Mouse (Mus musculus) ES-E14 (cell line): ENCODE measurements at regions not wholly inside any gene's neighbourhood (a gene's known extent, or its start where the extent isn't known, plus 50 kb on each side); places are given as distances from the start of the nearest gene placed in this dataset.

Experiments
- DNase-seq: peaks from one replicate; pipeline ENCODE4 v3.0.0-alpha.2; 2013; ENCODE audit warnings: low read depth, low spot score
- H3K27ac ChIP-seq: 2 replicates; pipeline ENCODE4 v1.5.1; 2012; ENCODE audit warnings: low read depth, mild to moderate bottlenecking, low read length, moderate library complexity, mixed read lengths; ENCODE audit not compliant: poor library complexity, insufficient read depth, severe bottlenecking
- H3K36me3 ChIP-seq: 2 replicates; pipeline ENCODE4 v1.6.1; 2012; ENCODE audit warnings: mild to moderate bottlenecking, low read length, moderate library complexity, mixed read lengths; ENCODE audit not compliant: control insufficient read depth, poor library complexity, insufficient read depth, severe bottlenecking
- H3K4me1 ChIP-seq, 2 experiments: fragments of 150-350 bp in 1 of 2; sonication (generic) in 1 of 2; 2 replicates each; pipeline ENCODE4 v1.6.1; 2012; ENCODE audit warnings: low read length in 2 of 2, mild to moderate bottlenecking in 1 of 2, mixed read lengths in 1 of 2; ENCODE audit not compliant: control insufficient read depth in 2 of 2, insufficient read depth in 2 of 2, poor library complexity in 1 of 2
- H3K4me3 ChIP-seq, 2 experiments: fragments of 150-350 bp in 1 of 2; sonication (generic) in 1 of 2; 2 replicates each; pipeline ENCODE4 v1.5.1; 2012; ENCODE audit warnings: low read length in 2 of 2, low read depth in 1 of 2, mild to moderate bottlenecking in 1 of 2, mixed read lengths in 1 of 2; ENCODE audit not compliant: insufficient read depth in 1 of 2, poor library complexity in 1 of 2, severe bottlenecking in 1 of 2
- H3K9ac ChIP-seq: 2 replicates; pipeline ENCODE4 v1.6.1; 2012; ENCODE audit warnings: low read depth, mild to moderate bottlenecking, low read length, mixed read lengths; ENCODE audit not compliant: poor library complexity, insufficient read depth, severe bottlenecking
- H3K9me3 ChIP-seq: fragments of 150-350 bp; sonication (generic); 2 replicates; pipeline ENCODE4 v1.6.1; 2012; ENCODE audit warnings: low read depth, mild to moderate bottlenecking, low read length; ENCODE audit not compliant: control insufficient read depth, insufficient read depth
- CHD2 ChIP-seq: IDR thresholded peaks from 2 replicates; pipeline ENCODE4 v1.6.1; 2014; ENCODE audit warnings: mild to moderate bottlenecking, low read depth, low read length, inconsistent platforms
- HCFC1 ChIP-seq: IDR thresholded peaks from 2 replicates; pipeline ENCODE4 v1.6.1; 2012; ENCODE audit warnings: low read length, inconsistent platforms, borderline replicate concordance; ENCODE audit not compliant: insufficient read depth
- MAFK ChIP-seq: IDR thresholded peaks from 2 replicates; pipeline ENCODE4 v1.6.1; 2014; ENCODE audit warnings: mild to moderate bottlenecking, low read depth, low read length, inconsistent platforms; ENCODE audit not compliant: insufficient read depth
- ZC3H11A ChIP-seq: IDR thresholded peaks from 2 replicates; pipeline ENCODE4 v1.6.1; 2012; ENCODE audit warnings: low read depth, mild to moderate bottlenecking, inconsistent platforms, low read length, borderline replicate concordance
- ZNF384 ChIP-seq: IDR thresholded peaks from 2 replicates; pipeline ENCODE4 v1.6.1; 2012; ENCODE audit warnings: low read depth, low read length, inconsistent platforms
- in situ Hi-C, 2 experiments: fragments of 600-800 bp; cut with MboI; formaldehyde crosslinking; loops; one replicate each; pipeline ENCODE4 v1.15.1; 2025; ENCODE audit warnings: low sequenced_read_pairs in 2 of 2, inconsistent platforms in 1 of 2; ENCODE audit not compliant: unreplicated experiment in 2 of 2

DNA sequence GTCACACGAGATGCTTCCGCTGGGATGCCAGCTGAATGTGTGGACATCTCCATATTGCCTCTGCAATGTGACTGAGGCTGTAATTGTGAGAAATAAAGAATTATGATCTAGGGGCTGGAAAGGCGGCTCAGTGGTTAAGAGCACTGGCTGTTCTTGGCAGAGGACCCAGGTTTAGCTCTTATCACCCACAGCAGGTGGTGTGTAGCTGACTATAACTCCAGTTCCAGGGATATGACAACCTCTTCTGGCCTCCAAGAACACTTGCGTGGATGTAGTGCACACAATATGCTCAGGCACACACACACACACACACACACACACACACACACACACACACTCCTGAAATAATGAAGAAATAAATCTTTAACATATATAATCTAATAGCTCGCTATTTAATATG, 232.7 kb upstream of the Kcnab2 start:
- Histone ChIP-seq H3K4me3 (no peak overlapping the region), H3K9ac (no peak overlapping the region), H3K36me3 (no peaks in the 10 kb centered on the region), H3K27ac (no peak overlapping the region), H3K4me1 (no peaks in the 10 kb centered on the region), H3K9me3 (no peaks in the 10 kb centered on the region)
- no peak for DNase-seq
- TF ChIP-seq ZNF384 (no peak), HCFC1 (no peak), MAFK (no peak), ZC3H11A (no peak), CHD2 (no peak)
- in situ Hi-C loops = no loop called here

DNA sequence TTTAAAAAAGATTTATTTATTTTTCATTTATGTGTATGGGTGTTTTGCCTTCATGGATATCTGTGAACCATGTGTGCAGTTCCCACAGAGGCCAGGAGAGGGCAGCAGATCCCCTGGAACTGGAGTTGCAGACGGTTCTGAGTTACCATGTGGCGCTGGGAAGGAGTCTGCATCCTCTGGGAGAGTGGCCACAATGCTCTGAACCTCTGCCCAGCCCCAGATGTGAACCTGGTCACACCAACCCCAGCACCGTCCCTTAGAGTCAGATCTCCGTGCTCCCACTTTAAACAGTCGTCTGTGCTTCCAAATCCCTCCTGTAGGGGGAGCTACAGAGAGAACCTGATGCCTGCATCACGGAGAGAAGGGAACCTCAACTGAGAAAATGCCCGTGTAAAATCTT, 222.5 kb upstream of the Kcnab2 start:
- DNase-seq = peak; percentile 39
- TF ChIP-seq ZC3H11A (peak; percentile 56; the same call in 1 of the 2 replicates), ZNF384 (no peak)
- Histone ChIP-seq H3K4me1 (no peaks in the 10 kb centered on the region), H3K9ac (no peak overlapping the region), H3K27ac (no peak overlapping the region), H3K9me3 (no peaks in the 10 kb centered on the region), H3K4me3 (no peak overlapping the region), H3K36me3 (no peaks in the 10 kb centered on the region)
- in situ Hi-C loops = no loop called here

DNA sequence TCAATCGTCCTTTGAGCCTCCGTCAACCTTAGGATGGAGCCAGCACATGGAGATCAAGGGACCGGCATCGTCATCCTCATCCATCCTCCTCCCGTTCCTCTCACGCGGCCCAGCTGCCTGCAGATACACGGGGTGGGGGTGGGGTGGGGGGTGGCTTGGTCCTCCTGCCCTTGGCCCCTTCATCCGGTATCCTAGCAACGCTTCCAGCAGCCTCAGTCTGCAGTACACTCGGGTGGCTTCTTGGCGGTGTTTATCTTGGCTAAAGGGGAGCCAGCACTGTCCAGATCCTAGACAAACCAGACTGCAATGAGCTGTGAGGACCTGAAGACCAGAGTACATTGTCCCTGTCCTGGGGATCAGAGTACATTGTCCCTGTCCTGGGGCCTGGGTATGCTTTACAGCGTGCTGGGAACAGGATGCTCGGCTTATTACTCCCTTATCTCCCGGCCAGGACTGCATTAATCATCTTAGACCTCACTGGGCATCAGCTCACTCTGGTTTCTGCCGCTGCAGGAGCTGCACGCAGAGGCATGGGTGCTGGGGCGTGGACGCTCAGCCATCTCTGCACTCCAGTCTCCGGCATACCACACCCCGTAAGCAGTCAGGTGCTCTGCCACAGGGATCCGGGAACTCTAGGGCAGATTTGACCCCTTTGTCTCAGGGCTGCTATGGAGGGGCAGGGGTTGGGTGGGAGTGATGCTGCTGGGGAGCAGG, 219.7 kb upstream of the Kcnab2 start:
- H3K9me3 ChIP-seq = no peaks in the 10 kb centered on the region
- in situ Hi-C loops = no loop called here
- H3K4me3 ChIP-seq = no peak overlapping the region
- TF ChIP-seq MAFK = no peak
- no peak for TF ChIP-seq ZNF384
- TF ChIP-seq CHD2 = no peak
- TF ChIP-seq HCFC1 = no peak
- no peak for TF ChIP-seq ZC3H11A
- DNase-seq = no peak
- H3K36me3 ChIP-seq = no peaks in the 10 kb centered on the region
- no peak overlapping the region for H3K9ac ChIP-seq
- H3K27ac ChIP-seq = no peak overlapping the region
- H3K4me1 ChIP-seq = no peaks in the 10 kb centered on the region

DNA sequence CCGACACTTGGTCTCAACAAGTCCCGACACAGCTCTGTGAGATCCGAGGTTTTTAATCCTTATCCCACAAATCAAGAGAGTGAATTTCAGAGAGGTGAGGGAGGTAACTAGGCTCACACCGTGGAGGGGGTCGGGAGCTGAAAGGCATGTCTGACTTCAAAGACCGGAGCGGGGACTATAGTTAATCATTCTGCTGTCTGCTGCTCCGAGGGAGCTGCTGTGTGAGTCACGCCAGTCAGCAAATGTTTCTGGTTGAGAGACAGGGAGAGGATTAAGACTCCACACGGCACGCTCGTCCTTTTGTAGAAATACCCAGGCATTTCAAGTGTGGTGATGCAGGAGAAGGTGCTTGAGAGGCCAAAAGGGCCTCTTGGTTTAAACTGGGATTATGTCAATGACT, 214.1 kb upstream of the Kcnab2 start:
- TF ChIP-seq ZNF384 (no peak), MAFK (no peak), ZC3H11A (no peak)
- no peaks in the 10 kb centered on the region for H3K4me1 ChIP-seq
- H3K27ac ChIP-seq = no peak overlapping the region
- in situ Hi-C loops = no loop called here
- no peaks in the 10 kb centered on the region for H3K9me3 ChIP-seq
- H3K4me3 ChIP-seq = no peak overlapping the region
- no peak for DNase-seq
- H3K9ac ChIP-seq = no peak overlapping the region
- no peaks in the 10 kb centered on the region for H3K36me3 ChIP-seq

DNA sequence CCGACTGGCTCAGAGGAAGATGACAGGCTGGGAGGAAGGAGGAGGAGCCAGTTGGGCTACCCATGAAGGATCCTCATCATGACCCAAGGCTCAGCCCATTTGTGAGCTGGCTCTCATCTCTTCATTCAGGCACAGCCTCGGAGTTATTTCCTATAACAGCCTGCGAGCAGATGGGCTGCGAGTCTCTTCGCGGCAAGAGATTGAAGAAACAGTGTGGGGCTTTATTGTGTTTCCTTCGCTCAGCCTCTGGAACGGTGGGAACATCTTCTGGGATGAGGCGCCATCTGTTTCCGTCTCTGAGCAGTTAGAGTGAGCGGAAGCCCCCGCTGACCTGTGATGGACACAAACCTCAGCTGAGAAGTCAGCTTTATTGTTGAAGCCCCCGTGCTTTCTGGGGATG, 213.6 kb upstream of the Kcnab2 start:
- no peak overlapping the region for H3K27ac ChIP-seq
- H3K36me3 ChIP-seq = no peaks in the 10 kb centered on the region
- TF ChIP-seq HCFC1 = no peak
- H3K9ac ChIP-seq = no peak overlapping the region
- in situ Hi-C loops = no loop called here
- no peaks in the 10 kb centered on the region for H3K4me1 ChIP-seq
- no peak overlapping the region for H3K4me3 ChIP-seq
- no peak for DNase-seq
- no peaks in the 10 kb centered on the region for H3K9me3 ChIP-seq
